Mouse (Mus musculus) MEL (cell line): Measurements from ENCODE around the gene Hsh2d.

Experiments
- CTCF ChIP-seq, 3 experiments: IDR thresholded peaks in 2 of 3; conservative IDR thresholded peaks in 1 of 3; 2 replicates each; pipeline ENCODE4 v1.5.1; 2011 to 2012; ENCODE audit warnings: low read length in 3 of 3, low read depth in 2 of 3, mild to moderate bottlenecking in 2 of 3, improper control_type of control experiment in 1 of 3, inconsistent platforms in 1 of 3, mixed read lengths in 1 of 3, moderate library complexity in 1 of 3; ENCODE audit not compliant: control insufficient read depth in 1 of 3, insufficient read depth in 1 of 3, poor library complexity in 1 of 3, severe bottlenecking in 1 of 3
- MAFK ChIP-seq: IDR thresholded peaks from 2 replicates; pipeline ENCODE4 v1.6.1; 2011; ENCODE audit warnings: low read depth, mild to moderate bottlenecking, low read length, improper control_type of control experiment, borderline replicate concordance

DNA sequence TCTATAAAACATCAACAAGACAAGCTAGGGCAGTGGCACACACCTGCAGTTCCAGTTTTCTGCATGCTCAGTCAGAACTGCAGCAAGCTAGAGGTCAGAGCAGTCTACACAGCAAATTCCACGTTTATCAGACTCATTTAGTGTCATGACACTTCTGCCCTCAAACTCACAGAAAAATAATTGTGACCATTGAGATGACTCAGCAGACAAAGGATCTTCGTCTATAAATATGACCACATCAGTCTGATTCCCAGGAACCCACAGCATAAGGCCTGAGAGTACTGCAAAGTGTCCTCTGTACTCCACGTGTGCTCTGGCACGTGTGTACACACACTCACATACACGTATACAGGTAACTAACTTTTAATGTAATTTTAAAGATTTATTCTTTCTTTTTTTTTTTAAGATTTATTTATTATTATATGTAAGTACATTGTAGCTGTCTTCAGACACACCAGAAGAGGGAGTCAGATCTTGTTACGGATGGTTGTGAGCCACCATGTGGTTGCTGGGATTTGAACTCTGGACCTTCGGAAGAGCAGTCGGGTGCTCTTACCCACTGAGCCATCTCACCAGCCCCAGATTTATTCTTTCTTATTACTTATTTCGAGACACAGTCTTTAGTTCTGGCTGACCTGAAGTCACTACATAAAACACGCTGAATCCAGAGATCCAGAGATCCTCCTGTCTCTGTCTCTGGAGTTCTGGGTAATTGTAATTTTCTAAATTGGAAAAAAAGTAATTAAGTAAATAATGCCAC is 29.5 kb downstream of the Hsh2d start:
- no peak for TF ChIP-seq CTCF (IDR thresholded peaks at IDR 0.05 in 2 of 3, conservative IDR thresholded peaks at IDR 0.05 in 1 of 3; ENCODE audit: control insufficient read depth in 1 of 3, insufficient read depth in 1 of 3, low read depth in 2 of 3, low read length in 3 of 3, poor library complexity in 1 of 3, severe bottlenecking in 1 of 3)
- no peak for TF ChIP-seq MAFK
